Mouse (Mus musculus): Measurements from ENCODE around the gene Klra2. TPM values are rescaled to one million over a fixed set of nuclear protein-coding genes. Genes with fewer than 3 reads are reported as not detected.

Gene Klra2
- 0.11 and 0.14 TPM in 2 replicates for polyA plus RNA-seq (2012; rRNA removed; ENCODE audit: low replicate concordance)

GRCm38 (mm10) chr6:131247206-131247605, at the start of gene Klra2:
TSS of gene Klra2 (minus strand) at chr6:131247362.

GRCm38 (mm10) chr6:131292991-131293788, 46.0 kb upstream of the Klra2 start, which contains the start of gene Magohb:
TSS of gene Magohb (minus strand) at chr6:131293244.

Other genes with a start within 250 kb of the Klra2 start
- 0.30 TPM in 1 of 2 replicates, not detected in the other for gene Magohb, start 45.9 kb upstream of the Klra2 start, polyA plus RNA-seq (2012; rRNA removed; ENCODE audit: low replicate concordance)
- 19.3 and 22.0 TPM in 2 replicates for gene Styk1, start 106.2 kb upstream of the Klra2 start, polyA plus RNA-seq (2012; rRNA removed; ENCODE audit: low replicate concordance)
- 72.3 and 101 TPM in 2 replicates for gene Ybx3, start 141.1 kb upstream of the Klra2 start, polyA plus RNA-seq (2012; rRNA removed; ENCODE audit: low replicate concordance)
- not detected in 2 replicates for gene 5430401F13Rik, start 239.0 kb upstream of the Klra2 start, polyA plus RNA-seq (2012; rRNA removed; ENCODE audit: low replicate concordance)
- not detected in 2 replicates for gene Gm6619, start 239.0 kb upstream of the Klra2 start, polyA plus RNA-seq (2012; rRNA removed; ENCODE audit: low replicate concordance)

Measured in duodenum, adult 2 months (tissue).